21 mouse cellular contexts compared by ENCODE assay signal in the genomic region with DNA sequence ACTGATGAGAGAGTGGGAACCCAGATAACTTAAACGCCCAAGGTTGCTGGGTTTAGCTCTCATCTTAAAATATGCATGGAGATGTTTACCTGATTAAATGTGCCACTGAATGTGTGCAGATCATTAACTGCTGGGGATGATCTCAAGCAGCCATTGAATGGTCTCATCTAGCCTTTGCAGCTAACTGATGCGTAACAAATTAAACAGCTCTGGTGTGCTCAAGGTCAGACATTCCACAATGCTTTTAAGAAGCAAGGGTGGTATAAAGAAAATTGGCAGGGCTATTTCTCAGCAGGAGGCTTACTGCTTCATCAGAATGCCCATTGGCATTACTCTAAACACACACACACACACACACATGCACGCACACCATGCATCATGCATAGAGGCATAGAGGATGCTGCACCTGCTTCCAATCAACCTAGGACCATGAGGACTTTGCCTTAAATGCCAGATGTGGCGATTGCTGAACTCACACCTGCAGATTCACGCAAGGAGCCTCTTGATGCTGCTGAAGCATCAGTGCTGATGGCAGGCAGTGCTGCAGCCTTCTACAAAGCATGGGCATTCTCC.
DNase-seq lines count a peak whose midpoint lies in the region; ATAC-seq lines count a peak whose summit lies in the region.
"Had no signal": no experiment of that assay in that cellular context is flagged by ENCODE, and none has a peak within 500 bp of the region (broad histone marks: within the 10 kb centered on the region; RNA-seq: fewer than 3 reads in every experiment).

No protein-coding gene starts in this region.

- H3K4me3 ChIP-seq in hindbrain, embryonic 12.5 days: no peak overlapping the region
- H3K4me3 ChIP-seq in hindbrain, embryonic 11.5 days (ENCODE audit: low read depth, low read length): no peak overlapping the region
- no peak overlapping the region for H3K4me3 ChIP-seq in midbrain, embryonic 16.5 days (ENCODE audit: low read depth, low read length)
- no peak overlapping the region for H3K4me3 ChIP-seq in midbrain, embryonic 13.5 days (replicated peaks)
- H3K4me3 ChIP-seq: embryonic facial prominence, embryonic 12.5 days; liver, embryonic 12.5 days; lung, embryonic 15.5 days; midbrain, embryonic 15.5 days had no signal

- H3K4me1 ChIP-seq in hindbrain, embryonic 12.5 days: peaks cover 3% of the 10 kb centered on the region
- H3K4me1 ChIP-seq in hindbrain, embryonic 11.5 days (replicated peaks; ENCODE audit: control insufficient read depth, insufficient read depth, low read length): no peaks in the 10 kb centered on the region
- no peaks in the 10 kb centered on the region for H3K4me1 ChIP-seq in midbrain, embryonic 16.5 days (ENCODE audit: control insufficient read depth, insufficient read depth, low read length)
- H3K4me1 ChIP-seq in midbrain, embryonic 13.5 days (replicated peaks): peaks cover 5% of the 10 kb centered on the region; the same call in 1 of the 2 replicates
- H3K4me1 ChIP-seq: embryonic facial prominence, embryonic 12.5 days; liver, embryonic 12.5 days; lung, embryonic 15.5 days; midbrain, embryonic 15.5 days had no signal

- WGBS in hindbrain, embryonic 12.5 days: 64% methylated on average over 5 of the region's 5 CpGs
- 71% methylated on average over 5 of the region's 5 CpGs for WGBS in hindbrain, embryonic 11.5 days
- 59% methylated on average over 5 of the region's 5 CpGs for WGBS in midbrain, embryonic 16.5 days
- 63% methylated on average over 5 of the region's 5 CpGs for WGBS in midbrain, embryonic 13.5 days

- no peak overlapping the region for H3K4me2 ChIP-seq in hindbrain, embryonic 12.5 days (replicated peaks)
- H3K4me2 ChIP-seq in hindbrain, embryonic 11.5 days (replicated peaks; ENCODE audit: low read depth, low read length): no peak overlapping the region
- H3K4me2 ChIP-seq in midbrain, embryonic 16.5 days (ENCODE audit: low read length): no peak overlapping the region
- H3K4me2 ChIP-seq in midbrain, embryonic 13.5 days (replicated peaks): no peak overlapping the region
- H3K4me2 ChIP-seq: embryonic facial prominence, embryonic 12.5 days; liver, embryonic 12.5 days; lung, embryonic 15.5 days; midbrain, embryonic 15.5 days had no signal

- H3K27ac ChIP-seq in hindbrain, embryonic 12.5 days: peak overlapping the region; percentile 14; the same call in 1 of the 2 replicates
- no peak overlapping the region for H3K27ac ChIP-seq in hindbrain, embryonic 11.5 days (ENCODE audit: low read depth, low read length)
- H3K27ac ChIP-seq in midbrain, embryonic 16.5 days (ENCODE audit: low read length): peak overlapping the region; percentile 12; the same call in 1 of the 2 replicates
- no peak overlapping the region for H3K27ac ChIP-seq in midbrain, embryonic 13.5 days
- H3K27ac ChIP-seq: embryonic facial prominence, embryonic 12.5 days; liver, embryonic 12.5 days; lung, embryonic 15.5 days; macrophage; midbrain, embryonic 15.5 days had no signal

- ATAC-seq in hindbrain, embryonic 12.5 days (ENCODE audit: low FRiP score): no peak
- ATAC-seq in hindbrain, embryonic 11.5 days (ENCODE audit: low FRiP score): no peak
- no peak for ATAC-seq in midbrain, embryonic 16.5 days
- ATAC-seq in midbrain, embryonic 13.5 days: no peak
- ATAC-seq: liver, embryonic 12.5 days; midbrain, embryonic 15.5 days had no signal

- H3K9me3 ChIP-seq in hindbrain, embryonic 12.5 days (replicated peaks): no peaks in the 10 kb centered on the region
- no peaks in the 10 kb centered on the region for H3K9me3 ChIP-seq in hindbrain, embryonic 11.5 days (ENCODE audit: control insufficient read depth, low read length)
- no peaks in the 10 kb centered on the region for H3K9me3 ChIP-seq in midbrain, embryonic 16.5 days (replicated peaks; ENCODE audit: control insufficient read depth, low read length, poor library complexity, severe bottlenecking)
- no peaks in the 10 kb centered on the region for H3K9me3 ChIP-seq in midbrain, embryonic 13.5 days
- H3K9me3 ChIP-seq: embryonic facial prominence, embryonic 12.5 days; liver, embryonic 12.5 days; lung, embryonic 15.5 days; midbrain, embryonic 15.5 days had no signal

- H3K9ac ChIP-seq in hindbrain, embryonic 12.5 days: no peak overlapping the region
- H3K9ac ChIP-seq in hindbrain, embryonic 11.5 days (ENCODE audit: low read depth, low read length): no peak overlapping the region
- H3K9ac ChIP-seq in midbrain, embryonic 16.5 days (ENCODE audit: low read depth, low read length): no peak overlapping the region
- H3K9ac ChIP-seq in midbrain, embryonic 13.5 days (replicated peaks): no peak overlapping the region
- H3K9ac ChIP-seq: embryonic facial prominence, embryonic 12.5 days; liver, embryonic 12.5 days; lung, embryonic 15.5 days; midbrain, embryonic 15.5 days had no signal

- DNase-seq in hindbrain, embryonic 11.5 days (ENCODE audit: low spot score): no peak
- DNase-seq in kidney, postnatal 14 days: peak; percentile 13
- peak; percentile 21 for DNase-seq in retina, postnatal 1 day
- no peak for DNase-seq in left cerebral cortex, adult 9 months (ENCODE audit: low spot score in 2 of 2)
- DNase-seq in urinary bladder, postnatal 25 days (ENCODE audit: low spot score): no peak
- DNase-seq: adrenal gland, adult 8-10 months; cerebellum, adult 18-20 months; gastrocnemius, postnatal 10 days; layer of hippocampus, postnatal 36 days; left cerebral cortex, postnatal 4 days; right cerebral cortex, adult 18-20 months; thymus, postnatal 36 days had no signal

- H3K36me3 ChIP-seq in hindbrain, embryonic 12.5 days: no peaks in the 10 kb centered on the region
- H3K36me3 ChIP-seq in hindbrain, embryonic 11.5 days (ENCODE audit: control insufficient read depth, insufficient read depth, low read length): no peaks in the 10 kb centered on the region
- no peaks in the 10 kb centered on the region for H3K36me3 ChIP-seq in midbrain, embryonic 16.5 days (ENCODE audit: control insufficient read depth, insufficient read depth, low read length)
- H3K36me3 ChIP-seq in midbrain, embryonic 13.5 days: no peaks in the 10 kb centered on the region
- H3K36me3 ChIP-seq: embryonic facial prominence, embryonic 12.5 days; liver, embryonic 12.5 days; lung, embryonic 15.5 days; midbrain, embryonic 15.5 days had no signal

- H3K27me3 ChIP-seq in hindbrain, embryonic 12.5 days: no peaks in the 10 kb centered on the region
- no peaks in the 10 kb centered on the region for H3K27me3 ChIP-seq in hindbrain, embryonic 11.5 days (ENCODE audit: control insufficient read depth, insufficient read depth, low read length)
- H3K27me3 ChIP-seq in midbrain, embryonic 16.5 days (ENCODE audit: control insufficient read depth, insufficient read depth, low read depth, low read length): no peaks in the 10 kb centered on the region
- H3K27me3 ChIP-seq in midbrain, embryonic 13.5 days: no peaks in the 10 kb centered on the region
- H3K27me3 ChIP-seq: CH12.LX; embryonic facial prominence, embryonic 12.5 days; liver, embryonic 12.5 days; lung, embryonic 15.5 days; midbrain, embryonic 15.5 days had no signal

Comparison
In these comparisons a context has a peak if more than half of its experiments do, and no peak if none do; other contexts are left out.
1. H3K27ac ChIP-seq: peak in hindbrain, embryonic 12.5 days (single experiment) and midbrain, embryonic 16.5 days (single experiment); none in hindbrain, embryonic 11.5 days (single experiment) and midbrain, embryonic 13.5 days (single experiment).
2. DNase-seq: peak in kidney, postnatal 14 days (single experiment) and retina, postnatal 1 day (single experiment); none in hindbrain, embryonic 11.5 days (single experiment), left cerebral cortex, adult 9 months (0 of 2) and urinary bladder, postnatal 25 days (single experiment).